Mouse (Mus musculus): ENCODE measurements at regions not wholly inside any gene's neighbourhood (a gene's known extent, or its start where the extent isn't known, plus 50 kb on each side); places are given as distances from the start of the nearest gene placed in this dataset. TPM values are rescaled to one million over a fixed set of nuclear protein-coding genes. Genes with fewer than 3 reads are reported as not detected.
"Not testable (repeated sequence)": the region's sequence is repeated elsewhere in the genome, so short reads cannot be mapped to it uniquely, and the experiment has no call there.

DNA sequence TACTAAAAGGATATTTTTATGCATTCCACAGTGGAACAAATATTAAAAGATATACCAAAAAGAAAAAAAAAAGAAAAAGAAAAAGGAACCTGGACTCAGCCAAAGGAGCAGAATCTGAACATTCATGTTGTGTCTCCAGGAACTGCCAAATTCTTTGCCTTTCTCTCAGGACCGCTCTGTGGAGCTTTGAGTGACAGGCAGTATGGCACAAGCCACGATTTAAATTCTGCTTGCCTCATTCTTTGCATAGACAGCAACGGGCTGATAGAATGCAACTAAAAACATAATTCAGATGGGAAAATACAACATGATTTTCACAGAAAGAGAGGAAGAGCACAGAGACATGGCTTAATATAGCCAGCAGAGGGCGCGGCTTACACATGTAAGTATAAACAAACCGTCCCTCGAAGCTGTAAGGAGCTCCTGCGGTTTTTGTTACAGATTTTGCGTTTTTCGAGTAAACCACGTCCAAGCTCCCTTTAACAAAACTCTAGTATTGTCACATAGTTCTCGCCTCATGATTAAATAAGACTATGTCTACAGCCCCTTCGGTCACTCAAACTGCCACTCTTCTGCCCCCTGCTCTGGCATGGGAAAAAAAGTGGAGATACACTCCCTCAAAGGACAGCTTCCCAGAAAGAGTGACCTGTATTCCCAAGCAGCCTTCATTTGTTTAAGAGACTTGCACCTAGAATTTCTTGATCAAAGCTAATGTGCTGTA is 216.5 kb upstream of the Arx start:
- no peak overlapping the region for H3K27ac ChIP-seq
- peaks cover 4% of the 10 kb centered on the region; the same call in 1 of the 2 replicates for H3K27me3 ChIP-seq
- H3K9ac ChIP-seq (replicated peaks): no peak overlapping the region
- no peak overlapping the region for H3K4me3 ChIP-seq (replicated peaks)
- no peak for ATAC-seq (ENCODE audit: insufficient number of reproducible peaks, insufficient read depth, low FRiP score, low TSS enrichment, low read depth)
- H3K36me3 ChIP-seq: no peaks in the 10 kb centered on the region
- H3K4me1 ChIP-seq (replicated peaks): no peaks in the 10 kb centered on the region
- H3K9me3 ChIP-seq: no peaks in the 10 kb centered on the region
- H3K4me2 ChIP-seq: peak overlapping the region; percentile 44
- WGBS: 18% methylated on average over 13 of the region's 13 CpGs

DNA sequence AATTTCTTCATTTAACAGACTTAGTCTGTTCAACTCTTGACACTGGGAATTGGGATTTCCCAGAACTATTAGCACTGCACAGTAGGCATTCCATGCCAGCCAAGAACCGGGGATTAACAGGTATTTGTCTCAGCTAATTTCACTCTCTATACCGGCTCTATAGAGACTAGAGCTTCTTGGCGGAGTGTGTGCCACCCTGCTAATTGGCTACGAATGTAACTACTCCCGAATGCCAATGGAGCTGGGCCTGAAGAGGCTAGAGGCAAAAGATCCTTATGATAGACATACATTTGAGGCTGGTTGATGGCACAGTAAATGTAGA is 216.0 kb upstream of the Arx start:
- Histone ChIP-seq H3K27ac (no peak overlapping the region), H3K9ac (replicated peaks) (no peak overlapping the region), H3K27me3 (peaks cover 4% of the 10 kb centered on the region; the same call in 1 of the 2 replicates), H3K9me3 (no peaks in the 10 kb centered on the region), H3K4me2 (no peak overlapping the region), H3K4me3 (replicated peaks) (no peak overlapping the region), H3K4me1 (replicated peaks) (no peaks in the 10 kb centered on the region), H3K36me3 (no peaks in the 10 kb centered on the region)
- WGBS: 43% methylated on average over 5 of the region's 5 CpGs
- ATAC-seq (ENCODE audit: insufficient number of reproducible peaks, insufficient read depth, low FRiP score, low TSS enrichment, low read depth): no peak

DNA sequence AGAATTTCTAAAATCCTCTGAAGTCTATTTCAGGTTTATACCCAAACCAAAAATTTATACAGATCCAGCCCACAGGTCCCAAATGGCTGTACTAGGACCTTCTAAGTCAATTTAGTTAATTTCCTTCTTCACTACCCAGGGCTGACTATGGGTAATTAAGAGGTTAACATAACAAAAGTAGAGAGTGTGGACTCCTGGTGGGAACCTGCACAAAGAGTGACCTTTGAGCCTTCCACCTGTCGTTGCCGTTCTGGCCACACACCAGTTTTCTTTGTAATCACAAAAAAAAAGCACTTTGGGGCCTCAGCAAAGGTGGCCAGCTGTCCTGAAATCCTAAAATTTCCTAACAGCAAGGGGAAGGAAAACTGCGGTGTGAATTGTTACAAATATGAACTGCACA is 197.3 kb upstream of the Arx start:
- 37% methylated on average over 3 of the region's 3 CpGs for WGBS
- H3K9ac ChIP-seq (replicated peaks): no peak overlapping the region
- H3K9me3 ChIP-seq: no peaks in the 10 kb centered on the region
- H3K27ac ChIP-seq: no peak overlapping the region
- H3K4me3 ChIP-seq (replicated peaks): no peak overlapping the region
- H3K4me1 ChIP-seq (replicated peaks): no peaks in the 10 kb centered on the region
- H3K27me3 ChIP-seq: no peaks in the 10 kb centered on the region
- H3K4me2 ChIP-seq: no peak overlapping the region
- H3K36me3 ChIP-seq: no peaks in the 10 kb centered on the region
- no peak for ATAC-seq (ENCODE audit: insufficient number of reproducible peaks, insufficient read depth, low FRiP score, low TSS enrichment, low read depth)

DNA sequence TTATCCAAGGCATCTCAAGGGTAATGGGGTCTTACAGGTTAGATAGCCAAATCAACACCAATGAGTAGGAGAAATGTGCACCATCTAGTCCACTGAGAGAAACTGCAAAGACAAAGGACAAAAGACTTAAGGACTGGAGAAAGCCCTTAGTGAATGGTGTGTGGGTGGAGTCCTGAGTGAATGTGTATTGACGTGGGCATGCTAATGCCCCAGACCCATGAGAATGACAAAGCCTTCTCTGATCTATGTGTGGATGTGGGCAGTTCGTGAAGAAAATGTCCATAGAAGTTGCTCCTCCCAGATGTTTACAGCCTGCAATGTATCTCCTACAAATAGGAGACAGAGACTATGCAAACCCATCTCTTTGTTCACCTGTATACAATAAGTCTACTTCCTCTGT is 188.7 kb upstream of the Arx start:
- H3K4me3 ChIP-seq (replicated peaks): no peak overlapping the region
- H3K4me1 ChIP-seq (replicated peaks): no peaks in the 10 kb centered on the region
- 0 out of 2 replicates have a peak, but pooled peaks cover 3% of the 10 kb centered on the region for H3K27me3 ChIP-seq
- H3K27ac ChIP-seq: no peak overlapping the region
- H3K9me3 ChIP-seq: no peaks in the 10 kb centered on the region
- 77% methylated on average over 2 of the region's 2 CpGs for whole genome bisulfite sequencing
- no peak overlapping the region for H3K9ac ChIP-seq (replicated peaks)
- H3K4me2 ChIP-seq: no peak overlapping the region
- no peak for ATAC-seq (ENCODE audit: insufficient number of reproducible peaks, insufficient read depth, low FRiP score, low TSS enrichment, low read depth)
- H3K36me3 ChIP-seq: no peaks in the 10 kb centered on the region

DNA sequence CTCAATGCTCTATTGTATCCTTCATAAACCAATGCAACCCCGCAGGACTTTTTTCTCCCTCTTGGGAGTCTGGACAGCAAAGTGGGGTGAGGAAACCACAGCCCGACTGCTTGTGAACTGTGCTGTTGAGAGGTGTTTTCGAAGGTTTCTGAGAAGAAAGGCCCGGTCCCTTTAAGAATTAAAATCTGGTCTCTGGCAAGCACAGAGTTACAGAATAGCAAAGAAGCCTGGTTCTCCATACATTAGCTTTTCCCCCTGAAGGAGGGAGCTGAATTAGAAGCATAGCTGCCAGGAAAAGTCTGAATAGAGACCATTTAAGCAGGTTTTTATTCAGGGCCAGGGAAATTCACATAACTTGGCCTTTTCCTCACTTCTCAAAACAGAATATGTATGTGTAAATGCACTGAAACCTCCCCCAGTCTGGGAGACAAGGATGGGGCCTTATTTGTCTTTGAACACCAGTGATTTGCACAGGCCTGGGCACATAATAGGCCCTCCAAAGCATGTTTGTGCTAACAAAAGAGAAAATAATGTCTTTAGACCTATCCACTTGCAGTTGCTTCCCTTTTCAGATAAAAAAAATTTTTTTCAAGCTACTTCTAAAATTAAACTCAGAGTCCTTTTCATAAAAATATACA is 178.2 kb upstream of the Arx start:
- 84% methylated on average over 4 of the region's 4 CpGs for WGBS
- no peaks in the 10 kb centered on the region for H3K36me3 ChIP-seq
- H3K4me2 ChIP-seq: no peak overlapping the region
- no peak for ATAC-seq (ENCODE audit: insufficient number of reproducible peaks, insufficient read depth, low FRiP score, low TSS enrichment, low read depth)
- no peak overlapping the region for H3K4me3 ChIP-seq (replicated peaks)
- H3K27me3 ChIP-seq: no peaks in the 10 kb centered on the region
- H3K9ac ChIP-seq (replicated peaks): no peak overlapping the region
- H3K9me3 ChIP-seq: no peaks in the 10 kb centered on the region
- H3K4me1 ChIP-seq (replicated peaks): no peaks in the 10 kb centered on the region
- no peak overlapping the region for H3K27ac ChIP-seq

DNA sequence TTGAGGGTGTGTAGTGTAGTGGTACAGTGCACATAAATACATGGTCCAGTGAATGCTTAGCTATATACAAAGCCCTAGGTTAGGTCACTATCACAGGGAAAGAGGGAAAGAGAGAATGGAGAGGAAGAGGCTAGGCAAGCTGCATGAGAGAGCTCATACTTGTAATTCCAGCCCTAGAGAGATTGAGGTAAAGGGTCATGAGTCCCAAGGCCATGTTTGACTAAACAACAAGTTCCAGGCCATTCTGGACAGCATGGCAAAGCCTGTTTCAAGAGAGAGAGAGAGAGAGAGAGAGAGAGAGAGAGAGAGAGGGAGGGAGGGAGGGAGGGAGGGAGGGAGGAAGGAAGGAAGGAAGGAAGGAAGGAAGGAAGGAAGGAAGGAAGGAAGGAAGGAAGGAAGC is 131.9 kb upstream of the Arx start:
- H3K4me3 ChIP-seq (replicated peaks); H3K4me1 ChIP-seq (replicated peaks); H3K4me2 ChIP-seq; H3K9ac ChIP-seq (replicated peaks); ATAC-seq (ENCODE audit: insufficient number of reproducible peaks, insufficient read depth, low FRiP score, low TSS enrichment, low read depth); H3K9me3 ChIP-seq; H3K27me3 ChIP-seq; H3K27ac ChIP-seq; H3K36me3 ChIP-seq: not testable (repeated sequence)

DNA sequence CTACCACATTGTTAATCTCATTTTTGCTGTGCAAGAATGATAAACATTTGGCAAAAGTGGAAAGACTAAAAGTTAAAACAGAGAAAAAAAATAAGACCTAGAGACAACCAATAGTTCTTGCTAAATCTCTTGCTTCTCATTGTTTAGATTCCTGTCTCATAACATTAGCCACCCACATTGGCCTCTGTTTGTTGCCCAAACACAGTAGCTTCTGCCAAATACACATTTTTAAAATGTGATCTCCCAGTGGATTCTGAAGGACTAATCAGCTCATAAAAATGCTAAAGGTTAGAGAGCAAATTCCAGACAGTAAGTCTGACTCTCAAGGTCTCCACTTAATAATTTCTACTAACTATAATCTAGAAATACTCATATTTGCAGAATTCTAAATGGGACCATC is 127.1 kb upstream of the Arx start:
- H3K27ac ChIP-seq: no peak overlapping the region
- H3K4me2 ChIP-seq: no peak overlapping the region
- H3K36me3 ChIP-seq: no peaks in the 10 kb centered on the region
- no peaks in the 10 kb centered on the region for H3K9me3 ChIP-seq
- H3K4me1 ChIP-seq (replicated peaks): no peaks in the 10 kb centered on the region
- no peak for ATAC-seq (ENCODE audit: insufficient number of reproducible peaks, insufficient read depth, low FRiP score, low TSS enrichment, low read depth)
- H3K9ac ChIP-seq (replicated peaks): no peak overlapping the region
- H3K4me3 ChIP-seq (replicated peaks): no peak overlapping the region
- no peaks in the 10 kb centered on the region; the same call in 1 of the 2 replicates for H3K27me3 ChIP-seq

DNA sequence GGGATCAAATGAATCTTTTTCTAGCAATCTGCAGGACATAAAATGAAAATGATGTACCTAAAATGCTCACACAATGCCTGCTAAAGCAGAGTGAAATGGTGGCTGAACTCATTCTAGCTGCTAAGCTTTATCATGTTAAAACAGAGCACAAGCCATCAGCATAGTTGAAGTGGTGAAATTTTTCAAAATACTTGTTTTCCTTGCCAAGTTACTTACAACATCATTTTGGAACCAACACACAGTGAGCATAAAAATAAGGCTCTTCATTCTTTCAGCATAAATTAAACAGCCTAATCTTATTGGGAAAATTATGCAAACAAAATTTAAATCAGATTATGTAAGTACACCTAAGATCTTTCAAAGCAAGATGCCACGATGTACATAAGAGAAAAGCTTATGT is 125.3 kb upstream of the Arx start:
- H3K4me2 ChIP-seq: no peak overlapping the region
- no peaks in the 10 kb centered on the region for H3K36me3 ChIP-seq
- ATAC-seq (ENCODE audit: insufficient number of reproducible peaks, insufficient read depth, low FRiP score, low TSS enrichment, low read depth): no peak
- H3K27ac ChIP-seq: no peak overlapping the region
- no peaks in the 10 kb centered on the region; the same call in 1 of the 2 replicates for H3K27me3 ChIP-seq
- no peak overlapping the region for H3K4me3 ChIP-seq (replicated peaks)
- H3K9ac ChIP-seq (replicated peaks): no peak overlapping the region
- no peaks in the 10 kb centered on the region for H3K4me1 ChIP-seq (replicated peaks)
- WGBS: 62% methylated on average over 1 of the region's 1 CpGs
- H3K9me3 ChIP-seq: no peaks in the 10 kb centered on the region

Small RNA genes in the stretch of these regions (microRNA-seq; reads per million reads assigned to microRNA genes)
- gene Gm24973: not detected

All from limb, embryonic 12.5 days (tissue).